ENCODE assay signal across 8 mouse cellular contexts in the genomic region with DNA sequence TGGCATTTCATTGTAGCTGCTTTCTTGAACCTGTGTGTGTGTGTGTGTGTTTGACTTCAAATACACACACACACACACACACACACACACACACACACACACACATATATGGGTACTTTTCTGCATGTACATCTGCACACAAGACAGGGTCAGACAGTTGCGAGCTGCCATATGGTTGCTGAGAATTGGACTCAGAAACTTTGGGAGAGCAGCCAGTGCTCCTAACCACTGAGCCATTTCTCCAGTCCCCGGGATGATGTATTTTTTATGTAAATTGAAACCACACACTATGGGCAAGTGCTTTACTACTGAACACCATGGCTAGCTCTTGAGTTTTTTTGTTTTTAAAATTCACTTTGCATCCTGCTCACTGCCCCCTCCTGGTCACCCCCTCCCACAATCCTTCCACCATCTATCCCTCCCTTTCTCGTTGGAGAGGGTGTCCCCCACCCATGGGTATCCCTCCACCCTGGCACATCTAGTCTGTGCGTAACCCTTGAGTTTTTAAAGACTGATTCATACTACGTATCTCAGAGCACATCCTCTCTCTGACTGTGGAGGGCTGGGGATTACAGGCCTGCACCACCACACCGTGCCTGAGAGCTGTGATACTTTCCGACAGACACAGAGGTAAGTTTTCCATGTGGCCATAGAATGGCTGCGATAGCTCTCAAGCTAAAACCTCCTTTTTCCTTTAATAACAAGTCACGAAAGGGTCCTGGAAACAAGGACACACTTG.
DNase-seq lines count a peak whose midpoint lies in the region; ATAC-seq lines count a peak whose summit lies in the region.

No protein-coding gene starts in this region.

- H3K4me1 ChIP-seq in forebrain, embryonic 14.5 days (ENCODE audit: control insufficient read depth, insufficient read depth, low read length): peaks cover 40% of the 10 kb centered on the region
- peaks cover 31% of the 10 kb centered on the region for H3K4me1 ChIP-seq in forebrain, embryonic 10.5 days
- peaks cover 8% of the 10 kb centered on the region; the same call in 1 of the 2 replicates for H3K4me1 ChIP-seq in lung, embryonic 16.5 days (replicated peaks; ENCODE audit: control insufficient read depth, insufficient read depth, low read length)
- H3K4me1 ChIP-seq in midbrain, embryonic 13.5 days (replicated peaks): peaks cover 59% of the 10 kb centered on the region

- no peaks in the 10 kb centered on the region for H3K9me3 ChIP-seq in forebrain, embryonic 14.5 days (replicated peaks; ENCODE audit: control insufficient read depth, low read length)
- H3K9me3 ChIP-seq in forebrain, embryonic 10.5 days: no peaks in the 10 kb centered on the region
- H3K9me3 ChIP-seq in lung, embryonic 16.5 days (ENCODE audit: control insufficient read depth, low read length): no peaks in the 10 kb centered on the region
- H3K9me3 ChIP-seq in midbrain, embryonic 13.5 days: no peaks in the 10 kb centered on the region

- no peak overlapping the region for H3K4me3 ChIP-seq in forebrain, embryonic 14.5 days (ENCODE audit: low read depth, low read length)
- H3K4me3 ChIP-seq in forebrain, embryonic 10.5 days: no peak overlapping the region
- H3K4me3 ChIP-seq in lung, embryonic 16.5 days (ENCODE audit: low read length): no peak overlapping the region
- H3K4me3 ChIP-seq in midbrain, embryonic 13.5 days (replicated peaks): no peak overlapping the region

- peak; percentile 56 for DNase-seq in forebrain, embryonic 14.5 days (ENCODE audit: low spot score)
- DNase-seq in forebrain, embryonic 10.5 days (ENCODE audit: extremely low spot score, low spot score): no peak
- DNase-seq in lung, postnatal 25 days (ENCODE audit: low spot score): no peak
- DNase-seq in gastrocnemius, postnatal 10 days: no peak

- H3K4me2 ChIP-seq in forebrain, embryonic 14.5 days (ENCODE audit: low read length): no peak overlapping the region
- H3K4me2 ChIP-seq in lung, embryonic 16.5 days (ENCODE audit: low read depth, low read length): no peak overlapping the region
- no peak overlapping the region for H3K4me2 ChIP-seq in midbrain, embryonic 13.5 days (replicated peaks)

- H3K27me3 ChIP-seq in forebrain, embryonic 14.5 days (replicated peaks; ENCODE audit: control insufficient read depth, insufficient read depth, low read length): no peaks in the 10 kb centered on the region
- no peaks in the 10 kb centered on the region for H3K27me3 ChIP-seq in forebrain, embryonic 10.5 days (ENCODE audit: poor library complexity, severe bottlenecking)
- H3K27me3 ChIP-seq in lung, embryonic 16.5 days (ENCODE audit: control insufficient read depth, insufficient read depth, low read depth, low read length): no peaks in the 10 kb centered on the region
- H3K27me3 ChIP-seq in midbrain, embryonic 13.5 days: no peaks in the 10 kb centered on the region

- H3K27ac ChIP-seq in forebrain, embryonic 14.5 days (ENCODE audit: low read depth, low read length): peak overlapping the region; percentile 77
- no peak overlapping the region; the same call in 1 of the 2 replicates for H3K27ac ChIP-seq in forebrain, embryonic 10.5 days
- H3K27ac ChIP-seq in lung, embryonic 16.5 days (ENCODE audit: low read length): 0 out of 2 replicates have a peak overlapping the region, but pooled peaks have one; percentile 47
- peak overlapping the region; percentile 53 for H3K27ac ChIP-seq in midbrain, embryonic 13.5 days

- 69% methylated on average over 9 of the region's 9 CpGs for WGBS in forebrain, embryonic 14.5 days
- 89% methylated on average over 9 of the region's 9 CpGs for WGBS in forebrain, embryonic 10.5 days
- WGBS in lung, embryonic 16.5 days: 64% methylated on average over 9 of the region's 9 CpGs
- WGBS in midbrain, embryonic 13.5 days: 74% methylated on average over 9 of the region's 9 CpGs

- H3K36me3 ChIP-seq in forebrain, embryonic 14.5 days (ENCODE audit: control insufficient read depth, insufficient read depth, low read length): no peaks in the 10 kb centered on the region
- no peaks in the 10 kb centered on the region for H3K36me3 ChIP-seq in forebrain, embryonic 10.5 days (replicated peaks)
- no peaks in the 10 kb centered on the region for H3K36me3 ChIP-seq in lung, embryonic 16.5 days (ENCODE audit: control insufficient read depth, insufficient read depth, low read length)
- no peaks in the 10 kb centered on the region for H3K36me3 ChIP-seq in midbrain, embryonic 13.5 days

- peak; percentile 24 for ATAC-seq in forebrain, embryonic 14.5 days
- ATAC-seq in lung, embryonic 16.5 days (ENCODE audit: low read depth): peak; percentile 48; the same call in 1 of the 2 replicates
- ATAC-seq in midbrain, embryonic 13.5 days: peak; percentile 83
- no peak for ATAC-seq in monocyte, adult 5-6 weeks (replicated peaks; ENCODE audit: insufficient number of reproducible peaks, low FRiP score, low TSS enrichment, poor library complexity, severe bottlenecking)
- no peak for ATAC-seq in activated CD4-positive, CD25-positive, alpha-beta regulatory T cell, adult 4 months

- H3K9ac ChIP-seq in forebrain, embryonic 14.5 days (ENCODE audit: low read length): no peak overlapping the region; the same call in 1 of the 2 replicates
- no peak overlapping the region for H3K9ac ChIP-seq in lung, embryonic 16.5 days (ENCODE audit: low read length)
- no peak overlapping the region for H3K9ac ChIP-seq in midbrain, embryonic 13.5 days (replicated peaks)

Comparison
In these comparisons a context has a peak if more than half of its experiments do, and no peak if none do; other contexts are left out.
1. ATAC-seq: peak in forebrain, embryonic 14.5 days (single experiment), lung, embryonic 16.5 days (single experiment) and midbrain, embryonic 13.5 days (single experiment); none in monocyte, adult 5-6 weeks (single experiment) and activated CD4-positive, CD25-positive, alpha-beta regulatory T cell, adult 4 months (single experiment).